Mouse (Mus musculus): Measurements from ENCODE around the gene Hist1h2bf. TPM values are rescaled to one million over a fixed set of nuclear protein-coding genes. Genes with fewer than 3 reads are reported as not detected.
"Not testable (repeated sequence)": the region's sequence is repeated elsewhere in the genome, so short reads cannot be mapped to it uniquely, and the experiment has no call there.

Gene Hist1h2bf
- polyA plus RNA-seq, 1 experiment from 2014 or later: 3.4 TPM

GRCm38 (mm10) chr13:23561883-23562659, 11.9 kb downstream of the Hist1h2bf start, which contains the start of gene Hist1h3e:
TSS of gene Hist1h3e (minus strand) at chr13:23562369.
- not testable (repeated sequence) for H3K4me1 ChIP-seq; H3K27me3 ChIP-seq (replicated peaks); H3K36me3 ChIP-seq; H3K9me3 ChIP-seq
- Histone ChIP-seq H3K4me2 (replicated peaks) (peak within 1 kb of the TSS; percentile 67), H3K9ac (peak within 1 kb of the TSS; percentile 56), H3K27ac (peak within 1 kb of the TSS; percentile 92), H3K4me3 (peak within 1 kb of the TSS; percentile 41)
- ATAC-seq (ENCODE audit: low FRiP score, low read depth): peak; percentile 98
- WGBS: under 1% methylated on average over 65 of the region's 67 CpGs

- H3K36me3 ChIP-seq; H3K27me3 ChIP-seq (replicated peaks); H3K4me1 ChIP-seq; H3K9me3 ChIP-seq; ATAC-seq (ENCODE audit: low FRiP score, low read depth): not testable (repeated sequence)
- Histone ChIP-seq H3K4me3 (peak overlapping the region; percentile 41), H3K4me2 (replicated peaks) (peak overlapping the region; percentile 67), H3K9ac (peak overlapping the region; percentile 56; the same call in 1 of the 2 replicates), H3K27ac (0 out of 2 replicates have a peak overlapping the region, but pooled peaks have one; percentile 82)
- 0% methylated on average over 2 of the region's 5 CpGs for WGBS
Observed at GRCm38 (mm10) chr13:23561531-23561882, 12.5 kb downstream of the Hist1h2bf start.

GRCm38 (mm10) chr13:23560699-23561098, 13.3 kb downstream of the Hist1h2bf start:
- peak overlapping the region; percentile 27; the same call in 1 of the 2 replicates for H3K4me2 ChIP-seq (replicated peaks)
- not testable (repeated sequence) for H3K4me1 ChIP-seq; H3K4me3 ChIP-seq; H3K9ac ChIP-seq; H3K9me3 ChIP-seq; H3K27me3 ChIP-seq (replicated peaks); ATAC-seq (ENCODE audit: low FRiP score, low read depth); H3K27ac ChIP-seq; H3K36me3 ChIP-seq
- 20% methylated on average over 2 of the region's 2 CpGs for WGBS

GRCm38 (mm10) chr13:23556906-23557305, 17.1 kb downstream of the Hist1h2bf start:
- H3K36me3 ChIP-seq: no peaks in the 10 kb centered on the region
- H3K4me2 ChIP-seq (replicated peaks): peak overlapping the region; percentile 98; the same call in 1 of the 2 replicates
- H3K9ac ChIP-seq: no peak overlapping the region
- H3K27me3 ChIP-seq (replicated peaks): no peaks in the 10 kb centered on the region
- H3K4me1 ChIP-seq: peaks cover 5% of the 10 kb centered on the region; the same call in 1 of the 2 replicates
- no peak for ATAC-seq (ENCODE audit: low FRiP score, low read depth)
- H3K4me3 ChIP-seq: no peak overlapping the region
- no peak overlapping the region for H3K27ac ChIP-seq
- WGBS: 76% methylated on average over 3 of the region's 3 CpGs
- no peaks in the 10 kb centered on the region for H3K9me3 ChIP-seq

- Histone ChIP-seq H3K4me3 (peak overlapping the region; percentile 57), H3K27me3 (replicated peaks) (no peaks in the 10 kb centered on the region), H3K36me3 (no peaks in the 10 kb centered on the region), H3K9ac (peak overlapping the region; percentile 86), H3K4me1 (peaks cover 7% of the 10 kb centered on the region; the same call in 1 of the 2 replicates), H3K9me3 (no peaks in the 10 kb centered on the region), H3K4me2 (replicated peaks) (peak overlapping the region; percentile 98), H3K27ac (peak overlapping the region; percentile 92)
- peak; percentile 59 for ATAC-seq (ENCODE audit: low FRiP score, low read depth)
- under 1% methylated on average over 18 of the region's 18 CpGs for WGBS
Observed at GRCm38 (mm10) chr13:23555839-23556416, 18.1 kb downstream of the Hist1h2bf start.

- H3K9me3 ChIP-seq: no peaks in the 10 kb centered on the region
- peak overlapping the region; percentile 57 for H3K4me3 ChIP-seq
- H3K4me1 ChIP-seq: peaks cover 12% of the 10 kb centered on the region; the same call in 1 of the 2 replicates
- H3K4me2 ChIP-seq (replicated peaks): peak overlapping the region; percentile 98
- no peaks in the 10 kb centered on the region for H3K36me3 ChIP-seq
- no peaks in the 10 kb centered on the region for H3K27me3 ChIP-seq (replicated peaks)
- H3K27ac ChIP-seq: peak overlapping the region; percentile 92
- peak; percentile 88 for ATAC-seq (ENCODE audit: low FRiP score, low read depth)
- peak overlapping the region; percentile 86 for H3K9ac ChIP-seq
- under 1% methylated on average over 54 of the region's 54 CpGs for WGBS
Observed at GRCm38 (mm10) chr13:23554925-23555838, 18.8 kb downstream of the Hist1h2bf start.

- peak overlapping the region; percentile 86; the same call in 1 of the 2 replicates for H3K9ac ChIP-seq
- no peaks in the 10 kb centered on the region for H3K9me3 ChIP-seq
- H3K4me2 ChIP-seq (replicated peaks): peak overlapping the region; percentile 98
- no peaks in the 10 kb centered on the region for H3K27me3 ChIP-seq (replicated peaks)
- no peak overlapping the region for H3K27ac ChIP-seq
- H3K36me3 ChIP-seq: no peaks in the 10 kb centered on the region
- H3K4me3 ChIP-seq: peak overlapping the region; percentile 57
- WGBS: 23% methylated on average over 9 of the region's 9 CpGs
- peaks cover 12% of the 10 kb centered on the region; the same call in 1 of the 2 replicates for H3K4me1 ChIP-seq
- no peak for ATAC-seq (ENCODE audit: low FRiP score, low read depth)
Observed at GRCm38 (mm10) chr13:23554393-23554792, 19.6 kb downstream of the Hist1h2bf start.

- Histone ChIP-seq H3K36me3 (no peaks in the 10 kb centered on the region), H3K4me2 (replicated peaks) (peak within 1 kb of the TSS; percentile 98; the same call in 1 of the 2 replicates), H3K4me1 (peaks cover 12% of the 10 kb centered on the region; the same call in 1 of the 2 replicates), H3K27me3 (replicated peaks) (no peaks in the 10 kb centered on the region), H3K4me3 (no peak within 1 kb of the TSS), H3K9ac (no peak within 1 kb of the TSS), H3K27ac (no peak within 1 kb of the TSS; the same call in 1 of the 2 replicates), H3K9me3 (no peaks in the 10 kb centered on the region)
- no peak for ATAC-seq (ENCODE audit: low FRiP score, low read depth)
Observed at GRCm38 (mm10) chr13:23552962-23553361, 21.0 kb downstream of the Hist1h2bf start, which contains the start of gene Hist1h1d. TSS of gene Hist1h1d (plus strand) at chr13:23553262.

- H3K4me3 ChIP-seq: peak overlapping the region; percentile 41; the same call in 1 of the 2 replicates
- no peaks in the 10 kb centered on the region for H3K36me3 ChIP-seq
- H3K9ac ChIP-seq: 0 out of 2 replicates have a peak overlapping the region, but pooled peaks have one; percentile 53
- no peak overlapping the region; the same call in 1 of the 2 replicates for H3K27ac ChIP-seq
- peaks cover 12% of the 10 kb centered on the region; the same call in 1 of the 2 replicates for H3K4me1 ChIP-seq
- 54% methylated on average over 8 of the region's 8 CpGs for WGBS
- no peaks in the 10 kb centered on the region for H3K27me3 ChIP-seq (replicated peaks)
- no peaks in the 10 kb centered on the region for H3K9me3 ChIP-seq
- no peak for ATAC-seq (ENCODE audit: low FRiP score, low read depth)
- peak overlapping the region; percentile 65 for H3K4me2 ChIP-seq (replicated peaks)
Observed at GRCm38 (mm10) chr13:23551931-23552914, 21.8 kb downstream of the Hist1h2bf start.

GRCm38 (mm10) chr13:23551146-23551834, 22.7 kb downstream of the Hist1h2bf start, which contains the start of gene Hist1h4f:
TSS of gene Hist1h4f (minus strand) at chr13:23551648.
- Histone ChIP-seq H3K4me3 (peak within 1 kb of the TSS; percentile 41), H3K4me2 (replicated peaks) (peak within 1 kb of the TSS; percentile 65), H3K9ac (peak within 1 kb of the TSS; percentile 53), H3K4me1 (peaks cover 12% of the 10 kb centered on the region; the same call in 1 of the 2 replicates), H3K27ac (peak within 1 kb of the TSS; percentile 43)
- H3K9me3 ChIP-seq; H3K36me3 ChIP-seq; H3K27me3 ChIP-seq (replicated peaks): not testable (repeated sequence)
- peak; percentile 80 for ATAC-seq (ENCODE audit: low FRiP score, low read depth)
- WGBS: under 1% methylated on average over 47 of the region's 47 CpGs
